Mouse (Mus musculus): ENCODE results near the gene Gk5. TPM values are rescaled to one million over a fixed set of nuclear protein-coding genes. Genes with fewer than 3 reads are reported as not detected.

The Gk5 gene
- 1 to 10 TPM; 1.0 to 2.0 TPM for polyA plus RNA-seq (2017; shearing (Covaris generic))

DNA sequence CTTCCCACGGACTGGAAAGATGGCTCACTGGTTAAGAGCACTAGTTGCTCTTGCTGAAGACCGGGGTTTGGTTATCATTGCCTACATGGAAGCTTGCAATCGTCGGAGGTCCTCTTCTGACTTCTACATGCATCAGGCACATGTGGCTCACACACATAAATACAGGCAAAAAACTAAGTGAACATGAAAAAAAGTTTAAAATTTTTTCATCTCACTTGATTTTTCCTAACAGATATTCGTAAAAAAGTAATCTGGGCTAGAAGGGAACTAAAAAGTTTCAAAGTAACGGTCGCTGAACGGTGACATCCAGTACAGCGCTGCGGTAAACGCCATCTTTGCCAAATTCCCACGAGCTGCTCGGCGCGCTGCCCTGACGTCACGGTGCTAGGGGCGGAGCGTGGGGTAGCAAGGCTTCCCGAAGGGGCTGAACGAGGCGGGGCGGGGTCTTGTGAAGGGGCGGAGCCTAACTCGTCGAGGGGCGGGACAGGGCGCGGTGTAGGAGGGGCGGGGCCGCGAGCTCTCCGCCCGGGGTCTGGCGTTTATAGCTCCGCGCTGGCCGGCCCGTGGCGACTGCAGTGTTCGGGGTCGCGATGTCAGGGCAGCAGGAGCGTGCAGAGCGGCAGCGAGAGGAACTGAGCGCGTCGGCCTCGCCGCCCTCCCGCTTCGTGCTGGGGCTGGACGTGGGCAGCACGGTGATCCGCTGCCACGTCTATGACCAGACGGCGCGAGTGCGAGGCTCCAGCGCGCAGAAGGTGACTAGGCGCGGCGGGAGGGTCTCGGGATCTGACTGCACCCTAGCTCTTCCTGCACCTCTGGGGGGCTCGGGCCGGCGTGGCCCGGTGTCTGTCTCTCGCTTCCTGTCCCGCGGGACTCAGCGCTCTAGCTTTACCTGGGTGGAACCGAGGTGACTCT, at the start of gene Gk5:
Gene Gk5, plus strand, starts transcription at position 502 of the 912 bp plus-strand sequence.

GRCm38 (mm10) chr9:96195885-96196622, 76.9 kb downstream of the Gk5 start, which contains the start of gene Tfdp2:
TSS of gene Tfdp2 (plus strand) at chr9:96196275.

Other genes with a start within 250 kb of the Gk5 start
- gene Xrn1, start 164.6 kb upstream of the Gk5 start, polyA plus RNA-seq (2017; shearing (Covaris generic)), result 10 to 100 TPM; 47.2 to 58.0 TPM
- 10 to 100 TPM; 22.2 to 39.1 TPM for gene Tfdp2, start 76.9 kb downstream of the Gk5 start, polyA plus RNA-seq (2017; shearing (Covaris generic))
- gene Atp1b3, start 245.1 kb downstream of the Gk5 start, polyA plus RNA-seq (2017; shearing (Covaris generic)), result 1,000 to 10,000 TPM in 1 of 2 experiments, 100 to 1,000 TPM in 1; 928 to 1,204 TPM

All from activated CD4-positive, CD25-positive, alpha-beta regulatory T cell (primary cell).